Mouse (Mus musculus) stomach, postnatal 0 days (tissue): ENCODE results near the gene I830077J02Rik. TPM values are rescaled to one million over a fixed set of nuclear protein-coding genes. Genes with fewer than 3 reads are reported as not detected.

Experiments
- ATAC-seq: fragments of 200-750 bp; cut with Nextera tagmentation; 2 replicates; pipeline ENCODE4 v1.8.0; 2017; ENCODE audit not compliant: low FRiP score, low TSS enrichment
- DNase-seq: peaks from one replicate; pipeline ENCODE4 v3.0.0-alpha.2; 2016; ENCODE audit warnings: low spot score
- H3K27ac ChIP-seq: fragments of 300-500 bp; sonication (generic); replicated peaks from 2 replicates; pipeline ENCODE4 v1.5.1; 2014; ENCODE audit warnings: mild to moderate bottlenecking, control low read depth
- H3K27me3 ChIP-seq: fragments of 300-500 bp; sonication (generic); 2 replicates; pipeline ENCODE4 v1.6.1; 2014; ENCODE audit warnings: low read length; ENCODE audit not compliant: control insufficient read depth, insufficient read depth
- H3K36me3 ChIP-seq: fragments of 300-500 bp; sonication (generic); 2 replicates; pipeline ENCODE4 v1.6.1; 2014; ENCODE audit warnings: low read length, mixed read lengths; ENCODE audit not compliant: control insufficient read depth, insufficient read depth
- H3K4me1 ChIP-seq: fragments of 300-500 bp; sonication (generic); replicated peaks from 2 replicates; pipeline ENCODE4 v1.6.1; 2014; ENCODE audit warnings: antibody characterized with exemption; ENCODE audit not compliant: control insufficient read depth, insufficient read depth
- H3K4me2 ChIP-seq: fragments of 300-500 bp; sonication (generic); replicated peaks from 2 replicates; pipeline ENCODE4 v1.6.1; 2014; ENCODE audit warnings: low read depth, mild to moderate bottlenecking, control low read depth, moderate library complexity
- H3K4me3 ChIP-seq: fragments of 300-500 bp; sonication (generic); 2 replicates; pipeline ENCODE4 v1.5.1; 2014; ENCODE audit warnings: low read depth, low read length, control low read depth
- H3K9ac ChIP-seq: fragments of 300-500 bp; sonication (generic); 2 replicates; pipeline ENCODE4 v1.6.1; 2014; ENCODE audit warnings: mild to moderate bottlenecking, low read length, control low read depth, mixed read lengths
- H3K9me3 ChIP-seq: fragments of 300-500 bp; sonication (generic); 2 replicates; pipeline ENCODE4 v1.6.1; 2016; ENCODE audit warnings: low read length; ENCODE audit not compliant: control insufficient read depth
- CTCF ChIP-seq: IDR thresholded peaks from 2 replicates; pipeline ENCODE4 v1.5.1; 2016; ENCODE audit warnings: antibody characterized with exemption, low read depth, mild to moderate bottlenecking, moderate library complexity
- EP300 ChIP-seq: optimal IDR thresholded peaks from 2 replicates; pipeline ENCODE3; 2016; ENCODE audit warnings: antibody characterized with exemption
- WGBS: fragments of 180-500 bp; shearing (Covaris S2); extraction: QIAGEN DNeasy Blood & Tissue Kit; methylation state at CpG from one replicate; pipeline ENCODE4 v1.1.7; 2014; 5-methylcytosine and 5-hydroxymethylcytosine counted together
- polyA plus RNA-seq: library from polyadenylated mRNA; unstranded; fragments of >200 nt; fragmentation: Nextera tagmentation; extraction: Ambion mirVana; gene quantifications from 2 replicates; pipeline ENCODE4 v1.2.1, GENCODE M21; 2015

Gene I830077J02Rik
- polyA plus RNA-seq, 1 experiment from 2014 or later: 0.63 TPM

GRCm38 (mm10) chr3:105892572-105893495, 39.6 kb downstream of the I830077J02Rik start:
- TF ChIP-seq CTCF (no peak), EP300 (no peak)
- H3K9ac ChIP-seq: no peak overlapping the region
- ATAC-seq (no peak), DNase-seq (peak; percentile 22)
- H3K27me3 ChIP-seq: no peaks in the 10 kb centered on the region
- H3K4me1 ChIP-seq: peaks cover 11% of the 10 kb centered on the region
- WGBS: 73% methylated on average over 19 of the region's 19 CpGs
- H3K4me2 ChIP-seq: no peak overlapping the region
- no peaks in the 10 kb centered on the region for H3K9me3 ChIP-seq
- peak overlapping the region; percentile 35 for H3K27ac ChIP-seq
- H3K36me3 ChIP-seq: no peaks in the 10 kb centered on the region
- H3K4me3 ChIP-seq: no peak overlapping the region

DNA sequence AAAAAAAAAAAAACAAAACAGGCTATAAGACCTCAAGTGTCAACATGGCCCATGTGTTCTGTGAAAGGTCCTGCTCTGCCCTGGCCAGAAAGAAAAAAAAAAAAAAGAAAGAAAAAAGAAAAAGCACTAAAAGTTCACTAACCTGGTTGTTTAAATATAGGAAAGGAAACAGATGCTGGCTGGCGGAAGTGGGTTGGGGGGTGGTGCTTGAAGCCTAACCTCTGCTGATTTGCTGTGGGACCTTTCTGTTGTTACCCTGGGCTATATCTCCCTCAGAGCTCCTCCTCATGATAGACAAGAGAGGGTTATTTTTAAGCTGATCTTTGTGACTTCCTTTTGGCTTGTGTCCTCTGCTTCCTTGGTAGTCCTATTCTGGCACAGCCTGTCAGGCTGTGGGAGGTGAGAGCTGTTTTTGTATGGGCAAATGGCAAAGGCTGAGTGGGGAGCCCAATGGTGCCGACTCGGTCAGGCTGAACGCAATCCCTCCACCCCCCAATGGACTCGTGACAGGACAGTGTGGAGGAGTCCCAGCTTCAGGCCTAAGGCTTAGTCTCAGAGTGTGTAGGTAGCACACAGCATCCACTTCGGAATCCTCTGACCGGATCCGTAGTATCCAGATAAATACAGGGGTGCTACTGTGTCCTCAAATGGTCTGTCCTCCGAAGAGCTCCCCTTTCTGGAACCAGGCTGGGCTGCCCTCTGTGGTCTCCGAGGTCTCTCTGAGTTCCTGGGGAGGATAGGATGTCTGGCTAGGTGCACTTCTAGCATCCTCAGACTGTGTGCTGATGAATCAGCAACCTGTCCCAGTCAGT, 40.5 kb downstream of the I830077J02Rik start:
- Histone ChIP-seq H3K9me3 (no peaks in the 10 kb centered on the region), H3K4me3 (no peak overlapping the region), H3K4me2 (no peak overlapping the region), H3K36me3 (no peaks in the 10 kb centered on the region), H3K27ac (peak overlapping the region; percentile 35), H3K4me1 (peaks cover 11% of the 10 kb centered on the region), H3K27me3 (no peaks in the 10 kb centered on the region), H3K9ac (no peak overlapping the region)
- DNase-seq (no peak), ATAC-seq (no peak)
- WGBS: 78% methylated on average over 10 of the region's 10 CpGs
- TF ChIP-seq EP300 (no peak), CTCF (no peak)

- DNase-seq (no peak), ATAC-seq (no peak)
- TF ChIP-seq CTCF: no peak
- H3K27ac ChIP-seq: no peak overlapping the region
- H3K9ac ChIP-seq: no peak overlapping the region
- WGBS: 63% methylated on average over 3 of the region's 3 CpGs
- H3K4me3 ChIP-seq: no peak overlapping the region
- H3K9me3 ChIP-seq: no peaks in the 10 kb centered on the region
- no peaks in the 10 kb centered on the region for H3K36me3 ChIP-seq
- H3K4me1 ChIP-seq: peaks cover 11% of the 10 kb centered on the region
- no peaks in the 10 kb centered on the region for H3K27me3 ChIP-seq
- no peak overlapping the region for H3K4me2 ChIP-seq
Observed at GRCm38 (mm10) chr3:105891141-105891540, 41.3 kb downstream of the I830077J02Rik start.

DNA sequence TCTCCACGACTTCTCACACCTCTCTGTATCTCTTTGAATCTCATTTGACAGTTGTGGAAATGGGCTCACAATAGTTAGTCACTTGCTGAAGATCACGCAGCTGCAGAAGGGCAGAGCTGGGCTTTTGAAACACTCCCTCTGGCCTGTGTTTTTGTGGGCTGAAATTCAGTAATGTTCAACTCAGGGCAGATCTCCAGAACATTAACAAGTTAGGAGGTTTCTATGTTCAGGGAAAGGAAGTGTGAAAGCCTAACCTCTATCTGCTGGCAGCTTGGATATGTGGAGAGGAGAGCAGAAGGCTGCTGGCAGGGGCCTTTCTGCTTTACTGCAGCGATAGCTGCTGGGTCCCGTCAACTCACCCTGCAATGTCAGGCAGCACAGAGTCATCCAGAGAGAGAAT, 42.2 kb downstream of the I830077J02Rik start:
- Histone ChIP-seq H3K27me3 (no peaks in the 10 kb centered on the region), H3K9ac (no peak overlapping the region), H3K4me1 (peaks cover 11% of the 10 kb centered on the region), H3K27ac (no peak overlapping the region), H3K36me3 (no peaks in the 10 kb centered on the region), H3K4me3 (no peak overlapping the region), H3K9me3 (no peaks in the 10 kb centered on the region), H3K4me2 (no peak overlapping the region)
- ATAC-seq (no peak), DNase-seq (no peak)
- WGBS: 56% methylated on average over 4 of the region's 4 CpGs
- TF ChIP-seq EP300 (no peak), CTCF (no peak)

DNA sequence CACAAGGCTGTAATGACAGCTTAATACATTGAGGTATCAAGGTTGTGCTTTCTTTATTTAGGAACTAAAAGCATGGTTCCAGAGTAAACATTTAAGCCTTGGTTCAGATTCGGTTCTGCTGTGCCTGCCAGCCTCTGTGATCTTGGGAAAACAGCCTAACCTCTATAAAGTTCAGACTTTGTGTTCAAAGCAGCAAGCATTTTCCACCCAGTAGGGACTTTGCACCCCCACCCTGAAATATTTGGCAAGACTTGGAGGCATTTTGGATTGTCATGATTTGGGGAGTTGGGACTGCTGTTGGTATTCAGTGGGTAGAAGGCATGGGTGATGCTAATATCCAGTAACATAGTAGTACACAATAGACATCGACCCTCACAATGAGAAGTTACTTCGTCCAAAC, 43.5 kb downstream of the I830077J02Rik start:
- H3K4me3 ChIP-seq: no peak overlapping the region
- no peak overlapping the region for H3K9ac ChIP-seq
- no peaks in the 10 kb centered on the region for H3K27me3 ChIP-seq
- H3K9me3 ChIP-seq: no peaks in the 10 kb centered on the region
- H3K4me2 ChIP-seq: no peak overlapping the region
- no peak overlapping the region for H3K27ac ChIP-seq
- 72% methylated on average over 3 of the region's 3 CpGs for WGBS
- ATAC-seq (no peak), DNase-seq (no peak)
- TF ChIP-seq EP300: no peak
- TF ChIP-seq CTCF: no peak
- H3K4me1 ChIP-seq: peaks cover under 1% of the 10 kb centered on the region
- H3K36me3 ChIP-seq: no peaks in the 10 kb centered on the region

DNA sequence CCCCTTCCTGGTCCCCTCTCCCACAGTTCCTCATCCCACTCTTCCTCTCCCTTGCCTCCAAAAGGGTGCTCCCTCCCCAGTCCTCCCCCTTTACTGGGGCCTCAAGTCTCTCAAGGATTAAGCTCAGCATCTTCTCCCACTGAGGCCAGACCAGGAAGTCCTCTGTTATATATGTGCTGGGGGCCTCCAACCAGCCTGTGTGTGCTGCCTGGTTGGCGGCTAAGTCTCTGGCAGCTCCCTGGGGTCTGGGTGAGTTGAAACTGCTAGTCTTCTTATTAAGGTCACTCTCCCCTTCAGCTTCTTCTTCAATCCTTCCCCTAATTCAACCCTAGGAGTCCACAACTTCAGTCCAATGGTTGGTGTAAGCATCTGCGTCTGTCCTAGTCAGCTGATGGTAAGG, 49.4 kb downstream of the I830077J02Rik start:
- Histone ChIP-seq H3K36me3 (no peaks in the 10 kb centered on the region), H3K9me3 (no peaks in the 10 kb centered on the region), H3K4me2 (no peak overlapping the region), H3K27ac (no peak overlapping the region), H3K4me3 (no peak overlapping the region), H3K4me1 (no peaks in the 10 kb centered on the region), H3K27me3 (no peaks in the 10 kb centered on the region), H3K9ac (no peak overlapping the region)
- ATAC-seq: no peak
- no peak for TF ChIP-seq EP300
- no peak for TF ChIP-seq CTCF
- DNase-seq: no peak
- WGBS: 90% methylated on average over 2 of the region's 2 CpGs
